In genomic region chr9:119378231-119378630, GRCm38 (mm10) we compare ENCODE assay signal across 1 mouse cellular context.
A peak's percentile ranks its signal among the peaks of the same experiment; 100 is the strongest.
TF ChIP-seq lines count a peak whose summit lies in the region.

No protein-coding gene starts in this region.

TF ChIP-seq in MEL, 35 proteins besides CTCF, POLR2A, EP300 and RAD21:
- TF ChIP-seq MAZ (IDR thresholded peaks at IDR 0.05; ENCODE audit: low read depth, low read length) (no peak), BHLHE40 (IDR thresholded peaks at IDR 0.05; ENCODE audit: borderline replicate concordance, low read depth, low read length) (no peak), ZNF384 (IDR thresholded peaks at IDR 0.05; ENCODE audit: low read depth, low read length) (peak; percentile 63), ZKSCAN1 (IDR thresholded peaks at IDR 0.05; ENCODE audit: low read depth, low read length) (no peak), POLR2AphosphoS2 (IDR thresholded peaks at IDR 0.05; ENCODE audit: low read length) (no peak)
